Mouse (Mus musculus): ENCODE data around the gene Naaladl2. TPM values are rescaled to one million over a fixed set of nuclear protein-coding genes. Genes with fewer than 3 reads are reported as not detected.
"Not testable (repeated sequence)": the region's sequence is repeated elsewhere in the genome, so short reads cannot be mapped to it uniquely, and the experiment has no call there.

The Naaladl2 gene
- polyA plus RNA-seq, 1 experiment from 2014 or later, result 3.3 TPM

DNA sequence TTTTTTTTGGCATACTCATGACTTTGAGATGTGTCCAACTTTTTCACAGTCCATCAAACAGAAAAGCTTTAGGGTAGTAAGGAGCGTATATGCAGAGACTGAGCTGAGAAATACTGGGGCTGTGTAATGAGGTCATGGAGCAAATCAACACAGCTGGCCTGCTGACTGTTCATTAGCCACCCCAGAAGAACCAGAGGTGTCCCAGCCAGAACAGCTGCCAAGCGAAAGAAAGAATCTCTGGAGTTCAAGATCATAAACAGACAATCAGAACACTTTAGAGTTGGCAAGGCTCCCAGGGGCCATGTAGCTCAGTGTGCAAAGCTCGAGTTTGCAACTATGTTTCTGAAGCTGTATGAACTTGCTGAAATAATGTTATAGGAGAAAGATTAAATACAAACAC lies 35.1 kb downstream of the Naaladl2 start:
- H3K27me3 ChIP-seq (replicated peaks; ENCODE audit: control insufficient read depth, insufficient read depth, low read length), result no peaks in the 10 kb centered on the region
- H3K4me3 ChIP-seq (ENCODE audit: low read length), result no peak overlapping the region
- no peak overlapping the region for H3K9ac ChIP-seq (ENCODE audit: low read depth, low read length)
- 0 out of 2 replicates have a peak, but pooled peaks cover 2% of the 10 kb centered on the region for H3K4me1 ChIP-seq (ENCODE audit: control insufficient read depth, insufficient read depth, low read length)
- no peak overlapping the region for H3K4me2 ChIP-seq (ENCODE audit: low read depth, low read length)
- WGBS, result 42% methylated on average over 3 of the region's 3 CpGs
- H3K27ac ChIP-seq (ENCODE audit: low read length), result no peak overlapping the region
- H3K9me3 ChIP-seq (ENCODE audit: control insufficient read depth, low read length), result no peaks in the 10 kb centered on the region
- no peaks in the 10 kb centered on the region for H3K36me3 ChIP-seq (ENCODE audit: control insufficient read depth, insufficient read depth, low read length)
- peak; percentile 93 for ATAC-seq

GRCm38 (mm10) chr3:25092986-25093385 lies 51.1 kb downstream of the Naaladl2 start:
- H3K27me3 ChIP-seq (replicated peaks; ENCODE audit: control insufficient read depth, insufficient read depth, low read length), result no peaks in the 10 kb centered on the region
- H3K27ac ChIP-seq (ENCODE audit: low read length), result no peak overlapping the region
- no peaks in the 10 kb centered on the region for H3K4me1 ChIP-seq (ENCODE audit: control insufficient read depth, insufficient read depth, low read length)
- H3K4me2 ChIP-seq (ENCODE audit: low read depth, low read length), result no peak overlapping the region
- no peak for ATAC-seq
- H3K9ac ChIP-seq (ENCODE audit: low read depth, low read length), result no peak overlapping the region
- no peaks in the 10 kb centered on the region for H3K9me3 ChIP-seq (ENCODE audit: control insufficient read depth, low read length)
- H3K36me3 ChIP-seq (ENCODE audit: control insufficient read depth, insufficient read depth, low read length), result no peaks in the 10 kb centered on the region
- 61% methylated on average over 2 of the region's 2 CpGs for WGBS
- no peak overlapping the region for H3K4me3 ChIP-seq (ENCODE audit: low read length)

- 78% methylated on average over 1 of the region's 1 CpGs for WGBS
- Histone ChIP-seq H3K4me3 (ENCODE audit: low read length) (no peak overlapping the region), H3K4me2 (ENCODE audit: low read depth, low read length) (no peak overlapping the region), H3K36me3 (ENCODE audit: control insufficient read depth, insufficient read depth, low read length) (no peaks in the 10 kb centered on the region), H3K27me3 (replicated peaks; ENCODE audit: control insufficient read depth, insufficient read depth, low read length) (no peaks in the 10 kb centered on the region), H3K4me1 (ENCODE audit: control insufficient read depth, insufficient read depth, low read length) (no peaks in the 10 kb centered on the region), H3K9me3 (ENCODE audit: control insufficient read depth, low read length) (no peaks in the 10 kb centered on the region), H3K27ac (ENCODE audit: low read length) (no peak overlapping the region), H3K9ac (ENCODE audit: low read depth, low read length) (no peak overlapping the region)
- ATAC-seq, result no peak
Observed at GRCm38 (mm10) chr3:25075785-25076184, 68.3 kb downstream of the Naaladl2 start.

DNA sequence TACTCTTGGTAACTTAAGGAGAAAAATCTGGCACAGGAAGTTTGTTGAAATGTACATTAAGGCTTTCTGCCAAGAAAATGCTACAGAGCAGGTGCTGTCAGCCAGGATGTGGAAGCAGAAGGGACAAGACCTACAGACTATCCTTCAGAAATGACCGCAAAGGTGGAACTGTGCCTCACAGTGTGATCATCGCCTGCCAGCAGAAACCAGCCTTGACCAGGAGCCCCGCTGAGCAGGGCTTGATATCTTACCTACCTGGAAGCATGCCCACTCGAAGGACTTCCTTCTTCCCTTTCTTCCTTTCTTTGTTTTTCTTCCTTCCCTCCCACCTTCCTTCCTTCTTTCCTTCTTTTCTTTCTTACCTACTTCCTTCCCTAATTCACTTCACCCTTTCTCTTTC lies 69.8 kb downstream of the Naaladl2 start:
- Histone ChIP-seq H3K9me3 (ENCODE audit: control insufficient read depth, low read length) (no peaks in the 10 kb centered on the region), H3K27ac (ENCODE audit: low read length) (no peak overlapping the region), H3K4me1 (ENCODE audit: control insufficient read depth, insufficient read depth, low read length) (no peaks in the 10 kb centered on the region), H3K27me3 (replicated peaks; ENCODE audit: control insufficient read depth, insufficient read depth, low read length) (no peaks in the 10 kb centered on the region), H3K36me3 (ENCODE audit: control insufficient read depth, insufficient read depth, low read length) (no peaks in the 10 kb centered on the region), H3K9ac (ENCODE audit: low read depth, low read length) (no peak overlapping the region), H3K4me2 (ENCODE audit: low read depth, low read length) (no peak overlapping the region), H3K4me3 (ENCODE audit: low read length) (no peak overlapping the region)
- ATAC-seq, result no peak
- WGBS, result 74% methylated on average over 4 of the region's 4 CpGs

- Histone ChIP-seq H3K9ac (ENCODE audit: low read depth, low read length) (no peak overlapping the region), H3K4me1 (ENCODE audit: control insufficient read depth, insufficient read depth, low read length) (no peaks in the 10 kb centered on the region), H3K4me2 (ENCODE audit: low read depth, low read length) (no peak overlapping the region), H3K9me3 (ENCODE audit: control insufficient read depth, low read length) (no peaks in the 10 kb centered on the region), H3K4me3 (ENCODE audit: low read length) (no peak overlapping the region), H3K36me3 (ENCODE audit: control insufficient read depth, insufficient read depth, low read length) (no peaks in the 10 kb centered on the region), H3K27ac (ENCODE audit: low read length) (no peak overlapping the region), H3K27me3 (replicated peaks; ENCODE audit: control insufficient read depth, insufficient read depth, low read length) (no peaks in the 10 kb centered on the region)
- 67% methylated on average over 6 of the region's 6 CpGs for WGBS
- ATAC-seq, result no peak
Observed at GRCm38 (mm10) chr3:25073821-25074220, 70.2 kb downstream of the Naaladl2 start.

GRCm38 (mm10) chr3:25063217-25063616 lies 80.8 kb downstream of the Naaladl2 start:
- ATAC-seq, result no peak
- Histone ChIP-seq H3K4me2 (ENCODE audit: low read depth, low read length) (no peak overlapping the region), H3K27me3 (replicated peaks; ENCODE audit: control insufficient read depth, insufficient read depth, low read length) (no peaks in the 10 kb centered on the region), H3K4me3 (ENCODE audit: low read length) (no peak overlapping the region), H3K4me1 (ENCODE audit: control insufficient read depth, insufficient read depth, low read length) (no peaks in the 10 kb centered on the region), H3K36me3 (ENCODE audit: control insufficient read depth, insufficient read depth, low read length) (no peaks in the 10 kb centered on the region), H3K9ac (ENCODE audit: low read depth, low read length) (no peak overlapping the region), H3K27ac (ENCODE audit: low read length) (no peak overlapping the region), H3K9me3 (ENCODE audit: control insufficient read depth, low read length) (no peaks in the 10 kb centered on the region)
- WGBS, result 75% methylated on average over 4 of the region's 4 CpGs

DNA sequence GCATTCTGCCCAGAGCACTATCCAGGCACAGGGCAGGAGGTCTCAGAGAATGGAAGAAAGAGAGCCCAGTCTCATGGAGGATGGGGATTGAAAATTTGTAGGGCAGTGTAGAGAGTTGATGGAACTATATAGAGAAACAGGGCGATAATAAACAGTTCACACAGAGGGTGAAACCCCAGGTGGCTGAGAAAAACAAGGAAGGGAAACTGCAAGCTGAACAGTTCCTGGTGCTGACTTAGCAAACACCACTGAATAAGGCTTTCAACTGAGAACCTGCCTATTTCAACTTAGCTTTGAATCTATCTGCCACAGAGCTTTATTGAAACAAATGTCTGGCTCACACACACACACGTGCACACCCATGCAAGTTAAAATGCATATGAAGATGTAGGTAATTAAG lies 91.1 kb downstream of the Naaladl2 start:
- H3K9ac ChIP-seq (ENCODE audit: low read depth, low read length), result no peak overlapping the region
- H3K27ac ChIP-seq (ENCODE audit: low read length), result no peak overlapping the region
- ATAC-seq, result no peak
- no peaks in the 10 kb centered on the region for H3K9me3 ChIP-seq (ENCODE audit: control insufficient read depth, low read length)
- 25% methylated on average over 2 of the region's 2 CpGs for WGBS
- H3K27me3 ChIP-seq (replicated peaks; ENCODE audit: control insufficient read depth, insufficient read depth, low read length), result no peaks in the 10 kb centered on the region
- H3K4me3 ChIP-seq (ENCODE audit: low read length), result no peak overlapping the region
- no peak overlapping the region for H3K4me2 ChIP-seq (ENCODE audit: low read depth, low read length)
- no peaks in the 10 kb centered on the region for H3K4me1 ChIP-seq (ENCODE audit: control insufficient read depth, insufficient read depth, low read length)
- H3K36me3 ChIP-seq (ENCODE audit: control insufficient read depth, insufficient read depth, low read length), result no peaks in the 10 kb centered on the region

DNA sequence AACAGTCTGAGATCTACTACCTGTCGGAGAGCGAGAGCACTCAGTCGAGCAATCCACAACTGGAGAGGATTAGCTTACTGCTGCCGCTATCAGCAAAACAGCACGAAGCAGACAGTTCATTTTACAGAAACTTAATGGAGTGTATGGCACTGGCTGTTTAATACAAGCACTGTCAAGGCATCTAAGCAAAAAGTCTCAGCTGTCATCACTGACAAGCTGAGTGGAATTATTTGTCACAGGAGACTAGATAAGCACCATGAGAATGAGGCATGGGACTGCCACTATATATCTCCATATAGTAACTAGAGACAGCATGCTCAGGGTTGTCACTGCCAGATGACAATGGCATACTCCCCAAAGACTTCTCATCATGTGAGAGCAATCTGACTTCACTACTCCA lies 124.1 kb downstream of the Naaladl2 start:
- H3K4me3 ChIP-seq (ENCODE audit: low read length), result no peak overlapping the region
- no peak overlapping the region for H3K9ac ChIP-seq (ENCODE audit: low read depth, low read length)
- H3K4me1 ChIP-seq (ENCODE audit: control insufficient read depth, insufficient read depth, low read length), result no peaks in the 10 kb centered on the region
- no peaks in the 10 kb centered on the region for H3K9me3 ChIP-seq (ENCODE audit: control insufficient read depth, low read length)
- no peak for ATAC-seq
- H3K27ac ChIP-seq (ENCODE audit: low read length), result no peak overlapping the region
- 66% methylated on average over 5 of the region's 5 CpGs for WGBS
- H3K27me3 ChIP-seq (replicated peaks; ENCODE audit: control insufficient read depth, insufficient read depth, low read length), result no peaks in the 10 kb centered on the region
- H3K36me3 ChIP-seq (ENCODE audit: control insufficient read depth, insufficient read depth, low read length), result no peaks in the 10 kb centered on the region
- no peak overlapping the region for H3K4me2 ChIP-seq (ENCODE audit: low read depth, low read length)

DNA sequence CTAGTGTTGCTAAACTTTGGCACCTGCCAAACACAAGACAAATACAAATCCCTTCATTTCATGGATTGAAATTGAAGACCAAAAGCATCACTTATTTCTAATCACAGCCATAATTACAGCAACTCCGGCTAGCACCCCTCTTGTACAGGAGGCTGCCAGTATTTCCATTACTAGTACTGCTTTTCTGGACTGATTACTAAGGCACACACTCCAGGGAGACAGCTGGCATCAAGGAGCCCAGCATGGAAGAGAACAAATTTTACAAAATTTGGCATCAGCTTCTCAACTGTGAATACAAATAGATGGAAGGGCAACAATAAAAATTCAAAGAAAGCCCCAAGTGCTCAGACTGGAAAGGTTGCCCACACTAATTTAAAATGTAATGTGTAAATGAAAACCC lies 133.3 kb downstream of the Naaladl2 start:
- Histone ChIP-seq H3K4me1 (ENCODE audit: control insufficient read depth, insufficient read depth, low read length) (no peaks in the 10 kb centered on the region), H3K27ac (ENCODE audit: low read length) (no peak overlapping the region), H3K4me3 (ENCODE audit: low read length) (no peak overlapping the region), H3K9ac (ENCODE audit: low read depth, low read length) (no peak overlapping the region), H3K4me2 (ENCODE audit: low read depth, low read length) (no peak overlapping the region), H3K9me3 (ENCODE audit: control insufficient read depth, low read length) (no peaks in the 10 kb centered on the region), H3K36me3 (ENCODE audit: control insufficient read depth, insufficient read depth, low read length) (no peaks in the 10 kb centered on the region), H3K27me3 (replicated peaks; ENCODE audit: control insufficient read depth, insufficient read depth, low read length) (no peaks in the 10 kb centered on the region)
- 84% methylated on average over 1 of the region's 1 CpGs for WGBS
- no peak for ATAC-seq

DNA sequence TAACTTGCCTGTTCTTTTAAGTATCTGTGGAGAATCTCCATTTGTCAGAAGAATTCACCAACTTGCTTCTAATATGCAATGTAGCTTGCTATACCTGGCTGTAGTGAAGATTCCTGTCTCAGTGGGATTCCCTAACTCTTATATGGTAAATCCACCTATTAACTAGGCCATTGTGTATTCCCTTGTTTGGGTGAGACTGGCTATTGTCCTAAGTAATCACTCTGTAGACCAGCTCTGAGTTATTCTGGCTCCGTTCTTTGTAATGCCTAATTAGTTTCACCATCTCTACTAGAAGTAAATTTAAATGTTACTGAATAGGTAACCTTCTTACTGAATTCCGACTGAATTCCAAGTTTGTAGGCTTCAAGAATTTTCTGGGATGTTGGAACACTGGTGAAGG lies 137.3 kb downstream of the Naaladl2 start:
- WGBS, result 67% methylated on average over 2 of the region's 2 CpGs
- H3K27ac ChIP-seq (ENCODE audit: low read length); H3K4me2 ChIP-seq (ENCODE audit: low read depth, low read length); H3K4me1 ChIP-seq (ENCODE audit: control insufficient read depth, insufficient read depth, low read length); H3K27me3 ChIP-seq (replicated peaks; ENCODE audit: control insufficient read depth, insufficient read depth, low read length); H3K4me3 ChIP-seq (ENCODE audit: low read length); ATAC-seq; H3K9me3 ChIP-seq (ENCODE audit: control insufficient read depth, low read length); H3K9ac ChIP-seq (ENCODE audit: low read depth, low read length); H3K36me3 ChIP-seq (ENCODE audit: control insufficient read depth, insufficient read depth, low read length): not testable (repeated sequence)
